Mouse (Mus musculus): ENCODE measurements around the gene Prex1. TPM values are rescaled to one million over a fixed set of nuclear protein-coding genes. Genes with fewer than 3 reads are reported as not detected.

The Prex1 gene
- polyA plus RNA-seq, 1 experiment from 2014 or later, result 26.6 TPM

DNA sequence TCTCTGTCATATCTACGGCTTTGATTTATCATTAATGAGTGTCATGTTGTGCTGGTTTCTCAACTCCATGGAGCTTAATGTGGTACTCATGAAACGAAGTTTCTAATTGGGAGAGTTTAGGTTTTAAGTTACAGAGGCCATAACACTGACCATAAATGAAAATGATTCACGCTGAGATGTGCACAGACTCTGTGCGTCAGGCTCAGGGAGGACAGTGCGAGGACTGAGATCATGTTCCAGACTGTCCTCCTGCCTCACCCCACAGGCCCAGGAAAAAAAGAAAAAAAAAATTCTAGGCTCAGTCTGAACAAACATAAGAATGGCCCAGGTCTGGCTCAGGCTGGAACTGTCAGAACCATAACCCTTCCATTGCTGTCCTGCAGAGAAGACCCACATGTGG, 133.8 kb downstream of the Prex1 start:
- no peak overlapping the region for H3K4me3 ChIP-seq (ENCODE audit: low read depth, low read length)
- no peak overlapping the region for H3K4me2 ChIP-seq (ENCODE audit: low read depth, low read length)
- H3K27me3 ChIP-seq (replicated peaks; ENCODE audit: control insufficient read depth, insufficient read depth, low read length), result no peaks in the 10 kb centered on the region
- no peaks in the 10 kb centered on the region for H3K4me1 ChIP-seq (ENCODE audit: control insufficient read depth, insufficient read depth, low read length)
- H3K9me3 ChIP-seq (ENCODE audit: control insufficient read depth, low read length), result no peaks in the 10 kb centered on the region
- peaks cover 47% of the 10 kb centered on the region for H3K36me3 ChIP-seq (ENCODE audit: control insufficient read depth, insufficient read depth, low read length)
- no peak for DNase-seq (ENCODE audit: low spot score)
- H3K27ac ChIP-seq (replicated peaks; ENCODE audit: low read depth, low read length), result no peak overlapping the region
- no peak overlapping the region for H3K9ac ChIP-seq (ENCODE audit: low read depth, low read length)
- WGBS, result 81% methylated on average over 5 of the region's 5 CpGs
- ATAC-seq (ENCODE audit: low read depth), result no peak

GRCm38 (mm10) chr2:166579361-166579760, 134.3 kb downstream of the Prex1 start:
- no peaks in the 10 kb centered on the region for H3K9me3 ChIP-seq (ENCODE audit: control insufficient read depth, low read length)
- H3K4me3 ChIP-seq (ENCODE audit: low read depth, low read length), result no peak overlapping the region
- H3K27me3 ChIP-seq (replicated peaks; ENCODE audit: control insufficient read depth, insufficient read depth, low read length), result no peaks in the 10 kb centered on the region
- peaks cover 42% of the 10 kb centered on the region for H3K36me3 ChIP-seq (ENCODE audit: control insufficient read depth, insufficient read depth, low read length)
- no peak for DNase-seq (ENCODE audit: low spot score)
- H3K27ac ChIP-seq (replicated peaks; ENCODE audit: low read depth, low read length), result no peak overlapping the region
- no peak overlapping the region for H3K4me2 ChIP-seq (ENCODE audit: low read depth, low read length)
- no peak for ATAC-seq (ENCODE audit: low read depth)
- 85% methylated on average over 10 of the region's 10 CpGs for WGBS
- H3K9ac ChIP-seq (ENCODE audit: low read depth, low read length), result no peak overlapping the region
- H3K4me1 ChIP-seq (ENCODE audit: control insufficient read depth, insufficient read depth, low read length), result no peaks in the 10 kb centered on the region

DNA sequence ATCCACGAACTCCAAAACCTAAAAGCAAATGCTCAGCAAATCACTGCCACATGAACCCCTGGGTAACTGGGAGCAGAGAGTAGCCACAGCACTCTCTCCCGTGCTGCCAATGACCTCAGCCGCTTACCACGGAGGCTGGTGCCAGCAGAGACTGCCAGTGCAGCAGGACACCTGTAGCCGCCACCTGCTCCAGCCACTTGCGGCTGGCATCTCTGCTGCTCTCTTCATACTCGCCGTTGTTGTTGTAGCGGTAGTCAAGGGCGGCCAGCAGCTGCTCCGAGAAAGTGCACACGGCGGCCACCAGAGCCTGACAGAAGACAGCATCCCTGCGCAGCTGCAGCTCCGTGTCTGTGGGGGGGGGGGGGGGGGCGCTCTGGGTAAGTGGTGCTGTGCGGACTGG, 138.2 kb downstream of the Prex1 start:
- ATAC-seq (ENCODE audit: low read depth), result no peak; the same call in 1 of the 2 replicates
- H3K4me3 ChIP-seq (ENCODE audit: low read depth, low read length), result no peak overlapping the region
- H3K4me2 ChIP-seq (ENCODE audit: low read depth, low read length), result no peak overlapping the region
- H3K27ac ChIP-seq (replicated peaks; ENCODE audit: low read depth, low read length), result no peak overlapping the region; the same call in 1 of the 2 replicates
- DNase-seq (ENCODE audit: low spot score), result peak; percentile 41
- H3K9ac ChIP-seq (ENCODE audit: low read depth, low read length), result no peak overlapping the region
- H3K9me3 ChIP-seq (ENCODE audit: control insufficient read depth, low read length), result no peaks in the 10 kb centered on the region
- H3K4me1 ChIP-seq (ENCODE audit: control insufficient read depth, insufficient read depth, low read length), result no peaks in the 10 kb centered on the region
- peaks cover 38% of the 10 kb centered on the region for H3K36me3 ChIP-seq (ENCODE audit: control insufficient read depth, insufficient read depth, low read length)
- 69% methylated on average over 9 of the region's 17 CpGs for WGBS
- no peaks in the 10 kb centered on the region for H3K27me3 ChIP-seq (replicated peaks; ENCODE audit: control insufficient read depth, insufficient read depth, low read length)

GRCm38 (mm10) chr2:166574934-166575333, 138.7 kb downstream of the Prex1 start:
- Histone ChIP-seq H3K9me3 (ENCODE audit: control insufficient read depth, low read length) (no peaks in the 10 kb centered on the region), H3K27ac (replicated peaks; ENCODE audit: low read depth, low read length) (no peak overlapping the region; the same call in 1 of the 2 replicates), H3K9ac (ENCODE audit: low read depth, low read length) (no peak overlapping the region), H3K4me2 (ENCODE audit: low read depth, low read length) (no peak overlapping the region), H3K27me3 (replicated peaks; ENCODE audit: control insufficient read depth, insufficient read depth, low read length) (no peaks in the 10 kb centered on the region), H3K4me3 (ENCODE audit: low read depth, low read length) (no peak overlapping the region), H3K4me1 (ENCODE audit: control insufficient read depth, insufficient read depth, low read length) (no peaks in the 10 kb centered on the region), H3K36me3 (ENCODE audit: control insufficient read depth, insufficient read depth, low read length) (peaks cover 41% of the 10 kb centered on the region)
- DNase-seq (ENCODE audit: low spot score) (no peak), ATAC-seq (ENCODE audit: low read depth) (no peak)
- 16% methylated on average over 7 of the region's 7 CpGs for WGBS

GRCm38 (mm10) chr2:166573621-166574020, 140.0 kb downstream of the Prex1 start:
- Histone ChIP-seq H3K27me3 (replicated peaks; ENCODE audit: control insufficient read depth, insufficient read depth, low read length) (no peaks in the 10 kb centered on the region), H3K4me1 (ENCODE audit: control insufficient read depth, insufficient read depth, low read length) (no peaks in the 10 kb centered on the region), H3K4me3 (ENCODE audit: low read depth, low read length) (no peak overlapping the region), H3K27ac (replicated peaks; ENCODE audit: low read depth, low read length) (no peak overlapping the region), H3K9me3 (ENCODE audit: control insufficient read depth, low read length) (no peaks in the 10 kb centered on the region), H3K36me3 (ENCODE audit: control insufficient read depth, insufficient read depth, low read length) (peaks cover 45% of the 10 kb centered on the region), H3K9ac (ENCODE audit: low read depth, low read length) (no peak overlapping the region), H3K4me2 (ENCODE audit: low read depth, low read length) (no peak overlapping the region)
- ATAC-seq (ENCODE audit: low read depth), result no peak
- DNase-seq (ENCODE audit: low spot score), result no peak
- WGBS, result 89% methylated on average over 5 of the region's 5 CpGs

DNA sequence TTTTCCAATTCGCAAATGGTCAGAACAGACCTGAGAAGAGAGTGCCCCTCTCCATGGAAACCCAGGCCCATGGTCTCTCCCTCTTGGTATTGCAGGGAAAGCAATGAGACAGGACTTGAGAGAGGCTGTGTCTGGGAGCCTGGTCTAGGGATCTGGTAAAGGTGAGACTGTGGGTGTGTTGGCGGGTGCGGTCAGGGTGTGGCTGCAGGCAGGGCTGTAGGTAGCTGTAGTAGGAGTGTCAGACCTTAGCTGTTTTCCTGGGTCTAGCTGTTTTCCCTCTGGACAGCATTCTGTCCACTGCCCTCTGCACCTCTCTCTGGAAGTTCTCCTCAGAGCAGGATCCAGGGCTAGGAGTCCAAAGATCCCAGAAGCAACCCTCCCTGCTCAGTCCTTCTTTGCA, 141.3 kb downstream of the Prex1 start:
- H3K27me3 ChIP-seq (replicated peaks; ENCODE audit: control insufficient read depth, insufficient read depth, low read length), result no peaks in the 10 kb centered on the region
- H3K9ac ChIP-seq (ENCODE audit: low read depth, low read length), result no peak overlapping the region
- peaks cover 44% of the 10 kb centered on the region; the same call in 1 of the 2 replicates for H3K36me3 ChIP-seq (ENCODE audit: control insufficient read depth, insufficient read depth, low read length)
- H3K9me3 ChIP-seq (ENCODE audit: control insufficient read depth, low read length), result no peaks in the 10 kb centered on the region
- H3K4me2 ChIP-seq (ENCODE audit: low read depth, low read length), result no peak overlapping the region
- H3K4me1 ChIP-seq (ENCODE audit: control insufficient read depth, insufficient read depth, low read length), result no peaks in the 10 kb centered on the region
- no peak overlapping the region for H3K27ac ChIP-seq (replicated peaks; ENCODE audit: low read depth, low read length)
- H3K4me3 ChIP-seq (ENCODE audit: low read depth, low read length), result no peak overlapping the region
- ATAC-seq (ENCODE audit: low read depth) (no peak), DNase-seq (ENCODE audit: low spot score) (no peak)
- WGBS, result 93% methylated on average over 3 of the region's 3 CpGs

DNA sequence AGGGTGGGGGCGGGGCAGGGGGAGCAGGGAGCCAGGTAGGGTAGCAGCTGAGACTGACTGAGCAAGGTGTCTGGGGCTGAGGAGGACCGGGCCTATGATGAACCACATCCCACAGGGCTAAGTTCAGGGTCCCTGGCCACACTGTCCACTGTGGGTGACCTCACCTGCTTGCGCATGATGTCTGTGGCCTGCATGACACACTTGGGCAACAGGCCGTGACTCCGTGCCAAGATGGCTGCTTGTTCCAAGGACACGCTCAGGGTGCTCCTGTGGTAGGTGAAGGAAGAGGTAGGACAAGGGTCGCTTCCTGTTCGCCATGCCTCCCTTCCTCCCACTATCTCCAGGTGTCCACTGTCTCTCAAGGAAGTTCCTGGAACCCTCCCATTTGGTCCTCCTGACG, 144.4 kb downstream of the Prex1 start:
- peaks cover 41% of the 10 kb centered on the region; the same call in 1 of the 2 replicates for H3K36me3 ChIP-seq (ENCODE audit: control insufficient read depth, insufficient read depth, low read length)
- ATAC-seq (ENCODE audit: low read depth), result no peak
- no peak overlapping the region for H3K4me3 ChIP-seq (ENCODE audit: low read depth, low read length)
- WGBS, result 92% methylated on average over 9 of the region's 9 CpGs
- H3K9me3 ChIP-seq (ENCODE audit: control insufficient read depth, low read length), result no peaks in the 10 kb centered on the region
- DNase-seq (ENCODE audit: low spot score), result no peak
- no peak overlapping the region for H3K4me2 ChIP-seq (ENCODE audit: low read depth, low read length)
- no peaks in the 10 kb centered on the region for H3K27me3 ChIP-seq (replicated peaks; ENCODE audit: control insufficient read depth, insufficient read depth, low read length)
- H3K4me1 ChIP-seq (ENCODE audit: control insufficient read depth, insufficient read depth, low read length), result no peaks in the 10 kb centered on the region
- no peak overlapping the region for H3K9ac ChIP-seq (ENCODE audit: low read depth, low read length)
- H3K27ac ChIP-seq (replicated peaks; ENCODE audit: low read depth, low read length), result no peak overlapping the region

DNA sequence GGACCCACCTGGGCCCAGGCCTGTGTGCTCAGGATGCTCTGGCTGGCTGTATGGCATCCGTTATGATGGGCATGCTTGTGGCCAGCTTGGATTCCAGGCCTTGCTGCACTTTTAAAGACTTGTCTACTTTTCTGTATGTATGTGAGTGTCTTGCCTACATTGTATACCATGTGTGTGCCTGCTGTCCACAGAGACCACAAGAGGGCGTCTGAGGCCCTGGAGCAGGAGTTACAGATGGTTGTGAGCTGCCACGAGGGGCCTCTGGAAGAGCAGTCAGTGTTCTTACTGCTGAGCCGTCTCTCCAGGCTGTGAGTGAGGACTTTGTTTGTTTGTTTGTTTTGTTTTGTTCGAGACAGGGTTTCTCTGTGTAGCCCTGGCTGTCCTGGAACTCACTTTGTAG, 148.1 kb downstream of the Prex1 start:
- Histone ChIP-seq H3K4me1 (ENCODE audit: control insufficient read depth, insufficient read depth, low read length) (no peaks in the 10 kb centered on the region), H3K4me2 (ENCODE audit: low read depth, low read length) (no peak overlapping the region), H3K36me3 (ENCODE audit: control insufficient read depth, insufficient read depth, low read length) (peaks cover 30% of the 10 kb centered on the region; the same call in 1 of the 2 replicates), H3K4me3 (ENCODE audit: low read depth, low read length) (no peak overlapping the region), H3K9ac (ENCODE audit: low read depth, low read length) (no peak overlapping the region), H3K9me3 (ENCODE audit: control insufficient read depth, low read length) (no peaks in the 10 kb centered on the region), H3K27ac (replicated peaks; ENCODE audit: low read depth, low read length) (no peak overlapping the region), H3K27me3 (replicated peaks; ENCODE audit: control insufficient read depth, insufficient read depth, low read length) (no peaks in the 10 kb centered on the region)
- WGBS, result 61% methylated on average over 5 of the region's 5 CpGs
- no peak for DNase-seq (ENCODE audit: low spot score)
- ATAC-seq (ENCODE audit: low read depth), result no peak

DNA sequence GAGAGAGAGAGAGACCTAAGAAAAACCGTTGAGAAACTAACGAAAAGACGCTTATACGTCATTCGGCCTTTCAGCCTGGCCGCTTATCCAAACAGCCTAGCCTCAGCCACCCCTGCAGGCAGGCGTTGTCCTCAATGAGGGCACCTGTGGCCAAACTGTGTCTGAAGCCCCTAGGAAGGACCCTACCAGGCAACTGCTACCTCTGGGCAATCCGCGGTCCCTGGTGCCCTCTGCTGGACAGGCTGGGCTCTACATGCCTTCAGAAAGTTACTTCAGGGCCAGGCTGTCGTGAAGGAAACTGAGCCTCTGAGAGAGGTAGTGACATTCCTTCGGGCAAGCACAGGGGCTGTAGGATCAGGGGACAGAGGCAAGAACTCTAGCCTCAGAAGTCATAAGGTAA, 149.2 kb downstream of the Prex1 start:
- Histone ChIP-seq H3K4me3 (ENCODE audit: low read depth, low read length) (no peak overlapping the region), H3K9me3 (ENCODE audit: control insufficient read depth, low read length) (no peaks in the 10 kb centered on the region), H3K27ac (replicated peaks; ENCODE audit: low read depth, low read length) (no peak overlapping the region), H3K9ac (ENCODE audit: low read depth, low read length) (no peak overlapping the region), H3K36me3 (ENCODE audit: control insufficient read depth, insufficient read depth, low read length) (peaks cover 25% of the 10 kb centered on the region; the same call in 1 of the 2 replicates), H3K4me1 (ENCODE audit: control insufficient read depth, insufficient read depth, low read length) (peaks cover 6% of the 10 kb centered on the region; the same call in 1 of the 2 replicates), H3K4me2 (ENCODE audit: low read depth, low read length) (peak overlapping the region; percentile 45), H3K27me3 (replicated peaks; ENCODE audit: control insufficient read depth, insufficient read depth, low read length) (no peaks in the 10 kb centered on the region)
- 6% methylated on average over 11 of the region's 11 CpGs for WGBS
- peak; percentile 62 for ATAC-seq (ENCODE audit: low read depth)
- DNase-seq (ENCODE audit: low spot score), result peak; percentile 74
